Mouse (Mus musculus) olfactory bulb, adult 2 months (tissue): Measurements from ENCODE around the gene Syngr1. TPM values are rescaled to one million over a fixed set of nuclear protein-coding genes. Genes with fewer than 3 reads are reported as not detected.

ENCODE experiments used
- H3K27ac ChIP-seq: fragments of 200-500 bp; 2 replicates; pipeline ENCODE4 v1.5.1; 2012; ENCODE audit warnings: low read depth, low read length; ENCODE audit not compliant: insufficient read depth
- H3K4me1 ChIP-seq: fragments of 200-500 bp; 2 replicates; pipeline ENCODE4 v1.6.1; 2012; ENCODE audit warnings: low read length; ENCODE audit not compliant: control insufficient read depth, insufficient read depth
- H3K4me3 ChIP-seq: fragments of 200-500 bp; 2 replicates; pipeline ENCODE4 v1.5.1; 2012; ENCODE audit warnings: mild to moderate bottlenecking, low read depth, low read length, moderate library complexity; ENCODE audit not compliant: insufficient read depth
- CTCF ChIP-seq: fragments of 200-500 bp; IDR thresholded peaks from 2 replicates; pipeline ENCODE4 v1.5.1; 2012; ENCODE audit warnings: low read depth, mild to moderate bottlenecking, low read length, moderate library complexity; ENCODE audit not compliant: insufficient read depth
- POLR2A ChIP-seq: fragments of 200-500 bp; IDR thresholded peaks from 2 replicates; pipeline ENCODE4 v1.6.1; 2012; ENCODE audit warnings: mild to moderate bottlenecking, low read depth, low read length, moderate library complexity; ENCODE audit not compliant: insufficient read depth
- WGBS: fragments of 180-500 bp; shearing (Covaris S2); methylation state at CpG from one replicate; pipeline ENCODE4 v1.1.7; 2018; 5-methylcytosine and 5-hydroxymethylcytosine counted together
- polyA plus RNA-seq: library from polyadenylated mRNA; stranded (reverse); fragments of >200 nt; gene quantifications from 2 replicates; pipeline ENCODE4 v1.2.4, GENCODE M21; 2012; ENCODE audit warnings: low replicate concordance; ENCODE audit not compliant: missing spikeins, insufficient read depth, insufficient read length

Syngr1 gene
- polyA plus RNA-seq, 1 experiment, result 72.7 TPM

DNA sequence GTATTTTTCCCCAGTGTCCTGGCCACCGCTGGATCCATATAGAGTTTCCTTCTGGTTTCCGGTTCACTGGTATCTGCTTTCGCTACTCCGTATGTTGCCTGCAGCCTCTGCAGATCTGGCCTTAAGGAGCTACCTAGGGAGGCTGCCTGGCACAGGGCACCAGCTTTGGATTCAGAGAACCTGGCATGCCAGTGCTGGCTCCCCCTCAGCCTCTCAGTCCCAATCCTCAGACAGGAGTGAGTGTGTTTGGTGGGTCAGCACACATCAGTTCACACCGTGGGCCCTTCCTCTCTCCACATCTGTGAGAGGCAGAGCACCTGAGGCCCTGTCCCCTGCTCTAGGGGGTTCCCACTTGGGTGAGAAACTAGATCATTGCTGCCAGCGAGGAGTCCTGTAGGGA, 10.4 kb downstream of the Syngr1 start:
- WGBS, result 85% methylated on average over 6 of the region's 6 CpGs
- Histone ChIP-seq H3K4me3 (no peak overlapping the region), H3K27ac (no peak overlapping the region), H3K4me1 (peaks cover 70% of the 10 kb centered on the region)
- TF ChIP-seq POLR2A (no peak), CTCF (no peak)

GRCm38 (mm10) chr15:80102495-80102894, 11.4 kb downstream of the Syngr1 start:
- WGBS, result 85% methylated on average over 6 of the region's 6 CpGs
- TF ChIP-seq CTCF (no peak), POLR2A (no peak)
- peaks cover 60% of the 10 kb centered on the region for H3K4me1 ChIP-seq
- no peak overlapping the region for H3K4me3 ChIP-seq
- H3K27ac ChIP-seq, result no peak overlapping the region

- 74% methylated on average over 12 of the region's 12 CpGs for WGBS
- Histone ChIP-seq H3K27ac (no peak overlapping the region), H3K4me3 (no peak overlapping the region), H3K4me1 (peaks cover 33% of the 10 kb centered on the region)
- no peak for TF ChIP-seq POLR2A
- no peak for TF ChIP-seq CTCF
Measured at GRCm38 (mm10) chr15:80105490-80106410, 14.6 kb downstream of the Syngr1 start.

DNA sequence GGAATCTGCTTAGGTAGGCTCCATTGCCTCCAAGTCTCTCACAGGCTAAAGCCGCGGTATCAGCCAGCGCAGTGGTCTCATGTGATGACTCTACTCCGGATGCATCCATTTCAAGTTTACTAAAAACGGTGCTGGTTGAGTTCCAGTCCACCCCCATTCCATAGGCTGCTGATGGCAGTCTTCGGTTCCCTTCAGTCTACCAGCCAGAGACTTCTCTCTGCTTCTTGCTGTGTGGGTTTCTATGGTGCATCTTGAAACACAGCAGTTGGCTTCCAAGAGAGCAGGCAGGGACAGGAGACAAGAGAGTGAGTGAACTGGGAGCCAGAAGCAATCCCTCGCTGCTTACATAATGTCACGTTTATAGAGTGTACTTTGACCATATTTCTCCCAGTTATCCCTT, 16.0 kb downstream of the Syngr1 start:
- Histone ChIP-seq H3K27ac (no peak overlapping the region), H3K4me3 (no peak overlapping the region), H3K4me1 (peaks cover 20% of the 10 kb centered on the region)
- 79% methylated on average over 8 of the region's 8 CpGs for WGBS
- TF ChIP-seq POLR2A (no peak), CTCF (no peak)

DNA sequence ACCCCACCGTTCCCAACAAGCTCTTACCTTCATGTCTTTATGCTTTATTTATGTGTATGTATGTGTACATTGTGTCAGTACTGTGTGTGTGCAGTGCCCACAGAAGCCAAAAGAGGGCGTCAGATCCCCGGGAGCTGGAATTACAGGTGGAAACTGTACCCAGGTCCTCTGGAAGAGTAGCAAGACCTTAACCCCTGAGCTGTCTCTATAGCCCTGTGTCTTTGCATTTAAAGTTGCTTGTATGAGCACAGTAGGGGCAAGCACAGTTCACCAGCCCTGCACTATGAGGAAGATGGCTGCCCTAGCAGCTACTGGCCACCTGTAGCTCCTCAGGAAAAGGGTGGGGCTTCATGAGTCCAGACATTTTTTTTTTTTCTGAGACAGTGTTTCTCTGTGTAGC, 16.4 kb downstream of the Syngr1 start:
- no peak overlapping the region for H3K4me3 ChIP-seq
- no peak for TF ChIP-seq POLR2A
- no peak for TF ChIP-seq CTCF
- H3K27ac ChIP-seq, result no peak overlapping the region
- 84% methylated on average over 3 of the region's 3 CpGs for WGBS
- peaks cover 16% of the 10 kb centered on the region for H3K4me1 ChIP-seq

DNA sequence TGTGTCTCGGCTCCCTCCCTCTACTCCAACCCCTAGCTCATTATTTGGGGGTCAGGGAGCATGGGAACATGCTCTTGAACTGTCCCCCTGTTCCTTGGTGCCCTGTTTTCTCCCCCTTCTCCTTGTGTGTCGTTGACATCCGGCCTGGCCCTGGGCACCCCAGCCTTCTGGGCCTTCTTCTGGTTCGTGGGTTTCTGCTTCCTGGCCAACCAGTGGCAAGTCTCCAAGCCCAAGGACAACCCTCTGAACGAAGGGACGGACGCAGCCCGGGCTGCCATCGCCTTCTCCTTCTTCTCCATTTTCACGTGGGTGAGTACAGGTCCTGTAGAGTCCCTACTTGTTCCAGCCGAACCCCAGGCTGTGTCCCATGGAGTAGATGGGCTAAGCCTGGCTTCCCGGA, 20.3 kb downstream of the Syngr1 start:
- TF ChIP-seq CTCF, result no peak
- no peak for TF ChIP-seq POLR2A
- 83% methylated on average over 12 of the region's 12 CpGs for WGBS
- H3K27ac ChIP-seq, result no peak overlapping the region

GRCm38 (mm10) chr15:80112499-80112898, 21.4 kb downstream of the Syngr1 start:
- no peak overlapping the region for H3K4me3 ChIP-seq
- H3K27ac ChIP-seq, result no peak overlapping the region
- no peaks in the 10 kb centered on the region for H3K4me1 ChIP-seq
- WGBS, result 53% methylated on average over 2 of the region's 2 CpGs
- TF ChIP-seq POLR2A, result no peak
- no peak for TF ChIP-seq CTCF

More for the DNA sequence above, 20.3 kb downstream of the Syngr1 start:
- Histone ChIP-seq H3K4me3 (no peak overlapping the region), H3K4me1 (no peaks in the 10 kb centered on the region)

DNA sequence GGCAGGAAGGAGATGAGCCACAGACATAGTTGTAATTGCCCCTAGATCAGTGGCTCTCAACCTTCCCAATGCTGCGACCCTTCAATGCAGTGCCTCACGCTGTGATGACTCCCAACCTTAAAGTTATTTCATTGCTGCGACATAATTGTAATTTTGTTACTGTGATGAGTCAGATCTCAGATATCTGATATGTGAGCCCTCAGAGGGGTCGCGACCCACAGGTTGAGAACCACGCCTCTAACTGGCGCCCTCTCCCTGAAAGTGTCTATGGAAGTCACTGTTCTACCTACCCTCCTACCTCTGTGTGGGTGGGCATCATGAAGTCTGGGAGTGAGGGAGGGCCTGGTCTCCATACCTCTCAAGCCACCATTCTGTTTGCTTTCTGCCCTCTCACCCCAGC, 23.3 kb downstream of the Syngr1 start:
- Histone ChIP-seq H3K27ac (no peak overlapping the region), H3K4me1 (no peaks in the 10 kb centered on the region), H3K4me3 (no peak overlapping the region)
- TF ChIP-seq CTCF (no peak), POLR2A (no peak)
- WGBS, result 90% methylated on average over 7 of the region's 7 CpGs

GRCm38 (mm10) chr15:80115256-80115655, 24.1 kb downstream of the Syngr1 start:
- 66% methylated on average over 5 of the region's 5 CpGs for WGBS
- TF ChIP-seq CTCF, result no peak
- no peak for TF ChIP-seq POLR2A

More at GRCm38 (mm10) chr15:80115256-80115655, 24.1 kb downstream of the Syngr1 start:
- Histone ChIP-seq H3K27ac (no peak overlapping the region), H3K4me1 (no peaks in the 10 kb centered on the region), H3K4me3 (no peak overlapping the region)
